Mouse (Mus musculus) CH12.LX (cell line): ENCODE results near the gene Plac9a. TPM values are rescaled to one million over a fixed set of nuclear protein-coding genes. Genes with fewer than 3 reads are reported as not detected.

Experiments
- DNase-seq: peaks from one replicate; pipeline ENCODE4 v3.0.0-alpha.2; 2013; ENCODE audit errors: extremely low read depth
- H3K27ac ChIP-seq: 2 replicates; pipeline ENCODE4 v1.5.1; 2012; ENCODE audit warnings: low read depth, mild to moderate bottlenecking, control low read depth, moderate library complexity; ENCODE audit not compliant: insufficient read depth
- H3K27me3 ChIP-seq: replicated peaks from 2 replicates; pipeline ENCODE3; 2012; ENCODE audit warnings: inconsistent platforms
- H3K36me3 ChIP-seq, 2 experiments: replicated peaks in 1 of 2; 2 replicates each; pipeline versions ENCODE3 to v1.6.1; 2012; ENCODE audit warnings: inconsistent platforms in 1 of 2, low read length in 1 of 2, mild to moderate bottlenecking in 1 of 2, mixed read lengths in 1 of 2, moderate library complexity in 1 of 2; ENCODE audit not compliant: control insufficient read depth in 1 of 2, insufficient read depth in 1 of 2
- H3K4me1 ChIP-seq, 2 experiments: 2 replicates each; pipeline ENCODE4 v1.6.1; 2012; ENCODE audit warnings: inconsistent platforms in 1 of 2, moderate library complexity in 1 of 2; ENCODE audit not compliant: insufficient read depth in 2 of 2, control insufficient read depth in 1 of 2
- H3K4me2 ChIP-seq: 2 replicates; pipeline ENCODE4 v1.6.1; 2012; ENCODE audit warnings: low read depth, mild to moderate bottlenecking, control low read depth; ENCODE audit not compliant: poor library complexity, insufficient read depth, severe bottlenecking
- H3K4me3 ChIP-seq, 3 experiments: fragments of 150-350 bp in 1 of 3; sonication (generic) in 1 of 3; replicated peaks in 1 of 3; 2 replicates each; pipeline versions ENCODE3 to v1.5.1; 2011 to 2012; ENCODE audit warnings: low read depth in 2 of 3, low read length in 2 of 3, mild to moderate bottlenecking in 2 of 3, moderate library complexity in 2 of 3, control low read depth in 1 of 3, improper control_type of control experiment in 1 of 3, inconsistent platforms in 1 of 3, mixed read lengths in 1 of 3; ENCODE audit not compliant: poor library complexity in 1 of 3
- H3K79me2 ChIP-seq: replicated peaks from 2 replicates; pipeline ENCODE4 v1.6.1; 2012; ENCODE audit warnings: mild to moderate bottlenecking, moderate library complexity; ENCODE audit not compliant: control insufficient read depth, poor library complexity, insufficient read depth, severe bottlenecking; ENCODE audit errors: extremely low read depth
- H3K9ac ChIP-seq: 2 replicates; pipeline ENCODE4 v1.6.1; 2012; ENCODE audit warnings: low read depth, mild to moderate bottlenecking, control low read depth, moderate library complexity; ENCODE audit not compliant: insufficient read depth
- H3K9me3 ChIP-seq: replicated peaks from 2 replicates; pipeline ENCODE3; 2012; ENCODE audit warnings: low read length, inconsistent platforms, mixed read lengths
- CHD1 ChIP-seq: IDR thresholded peaks from 2 replicates; pipeline ENCODE4 v1.6.1; 2012; ENCODE audit warnings: low read depth, low read length, improper control_type of control experiment, inconsistent platforms
- CTCF ChIP-seq, 2 experiments: IDR thresholded peaks in 1 of 2; conservative IDR thresholded peaks in 1 of 2; 2 replicates each; pipeline ENCODE4 v1.5.1; 2011 to 2012; ENCODE audit warnings: low read depth in 2 of 2, low read length in 2 of 2, improper control_type of control experiment in 1 of 2, inconsistent platforms in 1 of 2, mild to moderate bottlenecking in 1 of 2, moderate library complexity in 1 of 2
- E2F4 ChIP-seq: IDR thresholded peaks from 2 replicates; pipeline ENCODE4 v1.6.1; 2011; ENCODE audit warnings: low read depth, low read length, improper control_type of control experiment; ENCODE audit not compliant: insufficient replicate concordance
- ETS1 ChIP-seq: conservative IDR thresholded peaks from 2 replicates; pipeline ENCODE4 v1.6.1; 2012; ENCODE audit warnings: low read depth, mild to moderate bottlenecking, inconsistent platforms, low read length, improper control_type of control experiment, moderate library complexity
- KAT2A ChIP-seq: IDR thresholded peaks from 2 replicates; pipeline ENCODE4 v1.6.1; 2012; ENCODE audit warnings: low read length, improper control_type of control experiment, inconsistent platforms; ENCODE audit not compliant: insufficient replicate concordance
- MAZ ChIP-seq: IDR thresholded peaks from 2 replicates; pipeline ENCODE4 v1.6.1; 2012; ENCODE audit warnings: low read depth, mild to moderate bottlenecking, inconsistent platforms, low read length, improper control_type of control experiment, moderate library complexity
- MEF2A ChIP-seq: IDR thresholded peaks from 2 replicates; pipeline ENCODE4 v1.6.1; 2014; ENCODE audit warnings: low read depth, mild to moderate bottlenecking, inconsistent platforms, low read length, improper control_type of control experiment, borderline replicate concordance
- MXI1 ChIP-seq: IDR thresholded peaks from 2 replicates; pipeline ENCODE4 v1.6.1; 2011; ENCODE audit warnings: mild to moderate bottlenecking, low read depth, low read length, improper control_type of control experiment
- MYC ChIP-seq: IDR thresholded peaks from 2 replicates; pipeline ENCODE4 v1.6.1; 2011; ENCODE audit warnings: low read depth, mild to moderate bottlenecking, improper control_type of control experiment, low read length
- NRF1 ChIP-seq: IDR thresholded peaks from 2 replicates; pipeline ENCODE4 v1.6.1; 2014; ENCODE audit warnings: low read depth, mild to moderate bottlenecking, inconsistent platforms, low read length, improper control_type of control experiment, moderate library complexity
- SIN3A ChIP-seq: IDR thresholded peaks from 2 replicates; pipeline ENCODE4 v1.6.1; 2012; ENCODE audit warnings: low read length, improper control_type of control experiment, inconsistent platforms
- UBTF ChIP-seq: IDR thresholded peaks from 2 replicates; pipeline ENCODE4 v1.6.1; 2012; ENCODE audit warnings: low read depth, mild to moderate bottlenecking, inconsistent platforms, low read length, improper control_type of control experiment, moderate library complexity
- USF1 ChIP-seq: IDR thresholded peaks from 2 replicates; pipeline ENCODE4 v1.6.1; 2014; ENCODE audit warnings: low read depth, mild to moderate bottlenecking, inconsistent platforms, low read length, improper control_type of control experiment
- ZKSCAN1 ChIP-seq: IDR thresholded peaks from 2 replicates; pipeline ENCODE4 v1.6.1; 2012; ENCODE audit warnings: low read depth, inconsistent platforms, low read length, improper control_type of control experiment, borderline replicate concordance
- ZMIZ1 ChIP-seq: IDR thresholded peaks from 2 replicates; pipeline ENCODE4 v1.6.1; 2012; ENCODE audit warnings: low read depth, mild to moderate bottlenecking, inconsistent platforms, low read length, improper control_type of control experiment
- ZNF384 ChIP-seq: IDR thresholded peaks from 2 replicates; pipeline ENCODE4 v1.6.1; 2012; ENCODE audit warnings: low read depth, low read length, improper control_type of control experiment, inconsistent platforms
- dilution Hi-C: fragments of 300-500 bp; cut with MboI; formaldehyde crosslinking; loops from 2 replicates; pipeline ENCODE4 v1.14.3; 2020; ENCODE audit warnings: low sequenced_read_pairs; ENCODE audit not compliant: extremely low pct_unique_long_range_greater_than_20kb, extremely low pct_ligation_motif_present
- in situ Hi-C: fragments of 300-500 bp; cut with MboI; formaldehyde crosslinking; loops from 3 replicates; pipeline ENCODE4 v1.14.3; 2019; ENCODE audit warnings: low sequenced_read_pairs, low pct_ligation_motif_present, low pct_unique_long_range_greater_than_20kb, mixed read lengths
- polyA plus RNA-seq: library from polyadenylated mRNA; unstranded; fragments of >175 nt; gene quantifications from 2 replicates; pipeline ENCODE4 v1.2.1, GENCODE M21; 2012; ENCODE audit warnings: low read depth; ENCODE audit not compliant: insufficient read length
- total RNA-seq, 2 experiments: library from RNA; depleted of rRNA; stranded (reverse); fragments of 300-350 nt in 1 of 2; fragments of >200 nt in 1 of 2; gene quantifications; 2 replicates each; pipeline ENCODE4 v1.2.3; 2012 to 2014

Plac9a gene
- total and polyA plus RNA-seq, 3 experiments = not detected

DNA sequence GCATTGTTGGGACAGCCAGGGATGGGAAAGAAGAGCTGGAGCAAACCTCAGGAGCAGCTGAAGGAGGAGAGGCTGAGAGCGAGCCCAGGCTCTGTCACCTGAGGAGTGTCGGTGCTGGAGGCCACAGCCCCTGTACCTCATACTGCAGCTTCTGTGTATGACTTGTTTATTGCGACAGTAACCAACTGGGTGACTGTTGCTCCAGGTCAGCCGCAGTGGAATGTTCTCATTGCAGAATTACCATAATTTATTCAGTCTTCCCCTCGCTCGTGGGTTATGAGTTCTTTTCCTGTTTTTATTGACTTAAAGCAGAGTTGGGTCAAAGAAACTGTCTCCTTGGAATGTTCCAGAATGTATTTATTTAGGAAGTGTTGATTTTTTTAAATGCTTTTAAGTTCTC is 54.7 kb downstream of the Plac9a start:
- dilution Hi-C loops = no loop called here
- Histone ChIP-seq H3K9ac (no peak overlapping the region), H3K27ac (no peak overlapping the region), H3K9me3 (peaks cover 2% of the 10 kb centered on the region), H3K27me3 (no peaks in the 10 kb centered on the region), H3K36me3 (peaks cover 0 to 22% of the 10 kb centered on the region in 2 experiments), H3K79me2 (no peaks in the 10 kb centered on the region), H3K4me2 (no peak overlapping the region), H3K4me1 (peaks cover 0 to 8% of the 10 kb centered on the region in 2 experiments; a peak in 1 of 4 replicates), H3K4me3 (no peak overlapping the region)
- DNase-seq = no peak
- no peak for TF ChIP-seq MXI1
- TF ChIP-seq NRF1 = no peak
- no peak for TF ChIP-seq SIN3A
- no peak for TF ChIP-seq ZMIZ1
- in situ Hi-C loops = no loop called here

DNA sequence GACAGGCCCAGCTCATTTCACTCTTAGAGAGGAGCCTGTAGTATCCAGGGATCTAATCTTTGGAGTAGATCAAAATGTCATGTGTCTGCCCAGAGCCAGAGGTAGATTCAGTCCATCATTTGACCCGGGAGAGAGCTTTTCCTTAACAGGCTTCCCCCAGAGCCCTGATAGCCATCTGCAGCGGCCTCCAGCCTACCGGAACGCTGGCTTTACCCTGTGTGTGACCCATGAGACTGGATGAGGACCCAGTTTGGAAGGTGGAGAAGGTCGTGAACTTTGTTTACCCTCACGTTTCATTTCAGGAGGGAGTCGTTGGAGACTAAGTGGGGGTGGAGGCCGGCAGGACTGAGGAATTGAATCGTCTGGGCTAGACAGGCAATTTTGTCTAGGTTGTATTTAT is 55.2 kb downstream of the Plac9a start:
- Histone ChIP-seq H3K36me3 (peaks cover 0 to 22% of the 10 kb centered on the region in 2 experiments), H3K4me2 (no peak overlapping the region), H3K27ac (no peak overlapping the region), H3K9ac (no peak overlapping the region), H3K4me1 (peaks cover 4 to 14% of the 10 kb centered on the region in 2 experiments), H3K79me2 (no peaks in the 10 kb centered on the region), H3K9me3 (peaks cover 2% of the 10 kb centered on the region), H3K27me3 (no peaks in the 10 kb centered on the region), H3K4me3 (no peak overlapping the region)
- in situ Hi-C loops = no loop called here
- TF ChIP-seq MEF2A = no peak
- no peak for TF ChIP-seq CTCF (conservative IDR thresholded peaks at IDR 0.05 in 1 of 2, IDR thresholded peaks at IDR 0.05 in 1 of 2; ENCODE audit: low read depth in 2 of 2, low read length in 2 of 2)
- no peak for TF ChIP-seq MYC
- TF ChIP-seq MAZ = no peak
- no peak for TF ChIP-seq KAT2A
- TF ChIP-seq E2F4 = no peak
- no peak for TF ChIP-seq USF1
- dilution Hi-C loops = no loop called here
- no peak for DNase-seq

DNA sequence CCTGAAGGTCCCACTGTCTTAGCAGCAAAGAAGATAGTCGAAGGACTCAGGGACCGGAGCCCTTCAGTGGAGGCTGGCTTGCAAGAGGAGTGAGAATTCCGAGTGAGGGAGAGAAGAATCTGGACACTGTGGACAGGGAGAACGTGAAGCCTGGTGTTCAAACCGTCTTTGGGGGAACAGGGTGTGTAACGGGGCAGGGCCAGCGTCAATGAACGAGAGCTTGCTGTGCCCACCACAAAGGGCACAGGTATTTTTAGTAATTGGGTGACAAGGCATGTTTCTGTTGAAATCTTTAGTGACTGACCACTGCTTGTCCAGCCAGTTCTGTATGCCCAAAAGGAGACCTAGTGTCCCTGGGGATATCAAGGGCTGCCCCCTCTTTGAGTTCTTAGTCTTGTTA is 56.4 kb downstream of the Plac9a start:
- H3K36me3 ChIP-seq = peaks cover 0 to 22% of the 10 kb centered on the region in 2 experiments
- no peak for DNase-seq
- H3K9me3 ChIP-seq = peaks cover 2% of the 10 kb centered on the region
- no peak for TF ChIP-seq SIN3A
- TF ChIP-seq CHD1 = no peak
- no peak for TF ChIP-seq ZKSCAN1
- TF ChIP-seq ETS1 = no peak
- no peak for TF ChIP-seq UBTF
- TF ChIP-seq ZNF384 = no peak
- TF ChIP-seq KAT2A = no peak
- no peak for TF ChIP-seq MEF2A
- no peak for TF ChIP-seq MAZ
- no peak overlapping the region for H3K4me3 ChIP-seq
- H3K4me1 ChIP-seq = peaks cover 4 to 17% of the 10 kb centered on the region in 2 experiments
- in situ Hi-C loops (no loop called here), dilution Hi-C loops (no loop called here)
- H3K9ac ChIP-seq = no peak overlapping the region
- no peaks in the 10 kb centered on the region for H3K27me3 ChIP-seq
- H3K79me2 ChIP-seq = no peaks in the 10 kb centered on the region
- H3K4me2 ChIP-seq = no peak overlapping the region
- no peak overlapping the region for H3K27ac ChIP-seq
